Mouse (Mus musculus) embryo, embryonic 11.5 days (tissue): ENCODE results near the gene Slc7a15.

ENCODE experiments used
- DNase-seq: peaks from one replicate; pipeline ENCODE4 v3.0.0-alpha.2; 2012; ENCODE audit warnings: low read depth, low spot score

Slc7a15 gene

DNA sequence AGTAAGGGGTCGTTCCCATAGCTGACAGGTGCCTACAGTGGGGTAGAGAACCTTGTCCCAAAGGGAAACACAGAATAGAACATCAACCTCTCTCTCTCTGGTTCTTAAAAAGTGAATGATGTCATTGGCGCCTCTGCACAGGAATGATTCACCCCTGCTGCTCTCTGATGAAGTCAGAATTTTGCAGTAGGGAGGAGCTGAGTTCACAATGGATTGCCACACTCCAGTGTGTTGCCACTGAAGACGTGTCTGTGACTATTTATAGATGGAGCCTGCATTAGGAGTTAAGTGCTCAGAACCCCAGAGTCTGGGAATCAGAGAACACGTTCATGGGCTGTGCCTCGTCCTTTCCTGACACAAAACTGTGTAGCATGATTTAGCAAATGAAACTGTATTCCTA is 89.2 kb downstream of the Slc7a15 start:
- DNase-seq: no peak

DNA sequence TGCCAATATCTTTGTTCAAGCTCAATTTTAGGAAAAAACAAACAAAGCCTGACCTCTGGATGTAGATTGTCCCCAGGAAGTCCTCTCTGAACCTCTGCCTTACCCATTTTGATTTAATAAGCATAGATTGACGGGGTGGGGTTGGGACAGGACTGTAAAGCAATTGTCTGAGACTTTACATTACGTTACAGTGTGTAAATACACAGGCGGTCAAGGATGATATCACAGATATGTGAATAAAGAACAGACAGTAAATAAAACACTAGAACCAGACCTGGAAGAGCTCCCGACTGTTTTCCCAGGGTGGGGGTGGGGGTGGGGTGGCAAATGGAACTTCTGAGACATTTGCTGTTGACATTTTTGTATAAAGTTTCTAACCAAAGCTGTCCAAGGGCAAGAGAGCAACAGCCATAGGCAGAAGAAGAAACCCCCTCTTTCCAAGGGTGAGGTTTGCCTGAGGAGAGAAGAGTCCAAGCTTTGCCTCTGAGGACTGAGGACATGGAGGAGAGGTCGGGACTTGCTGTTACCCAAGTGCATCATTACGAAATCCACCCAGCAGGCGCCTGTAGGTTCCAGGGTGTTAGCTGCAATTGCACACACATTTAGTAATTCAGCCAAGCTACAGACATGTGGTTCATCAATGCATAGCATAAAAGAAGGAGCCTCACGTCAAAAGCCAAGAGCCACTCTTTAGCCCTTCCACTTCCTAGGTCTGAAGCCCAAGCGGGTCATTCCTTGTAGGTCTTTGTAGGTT is 91.7 kb downstream of the Slc7a15 start:
- no peak for DNase-seq

DNA sequence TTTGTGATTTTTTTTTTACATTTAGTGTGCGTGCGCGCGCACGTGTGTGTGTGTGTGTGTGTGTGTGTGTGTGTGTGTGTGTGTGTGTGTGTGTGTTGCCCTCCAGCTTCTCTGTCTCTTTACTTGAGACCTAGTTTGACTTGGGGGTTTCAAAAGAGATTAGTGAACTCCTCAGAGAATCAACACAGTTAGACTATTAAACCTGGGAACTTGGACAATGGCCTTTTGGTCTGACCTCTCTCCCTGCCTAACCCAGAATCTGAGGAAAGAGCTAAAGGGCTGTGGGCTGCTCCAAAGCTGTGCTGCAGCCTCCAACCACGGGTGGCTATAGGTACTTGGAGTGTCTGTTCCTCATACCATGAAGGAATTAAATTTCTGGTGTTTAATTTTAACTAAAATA is 94.7 kb downstream of the Slc7a15 start:
- no peak for DNase-seq

DNA sequence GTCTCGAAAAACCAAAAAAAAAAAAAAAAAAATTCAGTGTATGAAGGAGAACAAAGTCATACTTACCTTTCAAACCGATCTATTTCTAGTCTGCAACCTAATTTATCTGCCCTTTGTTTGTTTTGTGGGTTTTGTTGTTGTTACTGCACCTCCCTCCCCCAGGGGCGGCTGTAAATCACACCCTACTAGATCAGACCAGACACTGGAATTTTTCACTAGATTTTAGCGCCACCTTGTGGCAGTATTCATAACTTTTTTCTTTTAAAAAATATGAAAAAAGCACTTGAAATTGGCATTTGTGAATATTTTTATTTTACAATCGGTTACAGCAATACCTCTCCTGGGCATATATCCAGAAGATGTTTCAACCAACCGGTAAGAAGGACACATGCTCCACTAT is 96.3 kb downstream of the Slc7a15 start:
- DNase-seq: peak; percentile 58

DNA sequence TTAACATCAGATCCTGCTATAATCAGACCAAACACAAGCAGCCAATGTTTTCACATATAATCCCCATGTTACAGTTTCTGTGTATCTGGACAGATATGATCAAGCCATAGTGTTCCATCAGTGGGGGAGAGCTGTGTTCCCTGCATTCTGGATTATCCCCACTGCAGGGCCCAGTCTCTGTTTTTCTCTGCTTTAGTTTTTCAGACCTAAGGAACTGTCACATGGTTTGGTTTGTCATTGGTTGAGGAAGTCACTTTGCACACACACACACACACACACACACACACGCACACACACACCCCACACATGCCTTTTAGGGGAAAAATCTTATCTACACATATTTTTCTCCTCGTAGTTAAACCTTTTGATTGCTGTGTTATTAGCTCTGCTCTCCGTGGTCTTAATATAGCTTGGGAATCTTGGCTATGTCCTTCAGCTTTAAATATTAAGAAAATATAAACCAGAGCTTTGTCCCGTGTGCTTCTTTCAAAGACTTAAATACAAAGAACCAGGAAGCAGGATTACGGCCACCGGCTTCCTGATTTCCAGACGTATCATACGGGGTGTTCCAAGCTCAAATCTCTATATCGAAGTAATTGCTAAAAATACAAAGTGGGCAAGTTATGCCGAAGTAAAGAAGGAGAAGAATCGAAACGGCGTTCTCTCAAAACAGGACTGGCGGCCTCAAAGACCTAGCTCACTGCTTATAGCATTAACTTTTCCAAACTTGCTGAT is 97.1 kb downstream of the Slc7a15 start:
- DNase-seq: no peak

DNA sequence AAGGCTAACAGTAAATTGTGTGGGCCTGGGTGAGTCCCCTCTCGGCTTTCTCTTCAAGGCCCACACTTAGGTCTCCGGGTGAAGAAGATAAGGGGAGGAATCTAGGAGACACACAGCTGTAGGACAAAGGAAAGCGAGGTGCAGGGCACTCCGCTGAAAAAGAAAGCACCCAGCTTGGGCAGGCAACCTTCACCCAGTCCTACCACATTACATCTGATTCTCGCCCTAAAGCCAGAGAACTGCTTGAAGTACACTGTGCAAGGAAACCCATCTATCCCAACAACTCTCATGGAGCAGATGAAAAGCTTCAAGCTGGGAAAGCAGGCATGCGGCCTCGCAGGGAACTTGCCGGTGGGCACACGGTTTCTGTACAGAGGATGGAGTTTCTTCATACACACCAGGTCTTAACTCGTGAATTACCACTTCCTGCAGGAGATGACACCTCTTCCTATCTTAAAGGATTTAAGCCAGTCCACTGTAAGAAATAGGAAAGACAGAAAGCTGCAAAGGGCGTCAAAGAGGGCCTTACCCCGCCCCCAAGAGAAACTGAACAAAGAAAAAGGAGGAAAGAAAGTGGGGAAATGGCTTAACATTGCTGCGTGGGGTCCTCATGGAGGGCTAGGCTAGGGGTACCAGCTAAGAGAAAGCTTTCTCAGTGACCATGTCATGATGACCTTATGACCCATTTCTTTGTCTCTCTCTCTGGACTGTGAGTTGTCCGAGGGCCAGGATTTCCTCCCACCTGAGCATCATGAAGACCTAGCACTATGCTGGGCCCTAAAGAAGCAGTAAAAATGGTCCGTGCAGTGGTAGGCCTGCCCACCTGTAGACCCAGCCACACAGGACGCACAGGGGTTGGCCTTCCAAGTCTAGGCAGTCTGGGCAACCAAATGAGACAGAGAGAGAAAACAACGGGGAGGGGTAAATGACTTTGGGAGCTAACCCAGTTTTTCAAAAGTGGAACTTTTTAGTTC is 98.0 kb downstream of the Slc7a15 start:
- no peak for DNase-seq

DNA sequence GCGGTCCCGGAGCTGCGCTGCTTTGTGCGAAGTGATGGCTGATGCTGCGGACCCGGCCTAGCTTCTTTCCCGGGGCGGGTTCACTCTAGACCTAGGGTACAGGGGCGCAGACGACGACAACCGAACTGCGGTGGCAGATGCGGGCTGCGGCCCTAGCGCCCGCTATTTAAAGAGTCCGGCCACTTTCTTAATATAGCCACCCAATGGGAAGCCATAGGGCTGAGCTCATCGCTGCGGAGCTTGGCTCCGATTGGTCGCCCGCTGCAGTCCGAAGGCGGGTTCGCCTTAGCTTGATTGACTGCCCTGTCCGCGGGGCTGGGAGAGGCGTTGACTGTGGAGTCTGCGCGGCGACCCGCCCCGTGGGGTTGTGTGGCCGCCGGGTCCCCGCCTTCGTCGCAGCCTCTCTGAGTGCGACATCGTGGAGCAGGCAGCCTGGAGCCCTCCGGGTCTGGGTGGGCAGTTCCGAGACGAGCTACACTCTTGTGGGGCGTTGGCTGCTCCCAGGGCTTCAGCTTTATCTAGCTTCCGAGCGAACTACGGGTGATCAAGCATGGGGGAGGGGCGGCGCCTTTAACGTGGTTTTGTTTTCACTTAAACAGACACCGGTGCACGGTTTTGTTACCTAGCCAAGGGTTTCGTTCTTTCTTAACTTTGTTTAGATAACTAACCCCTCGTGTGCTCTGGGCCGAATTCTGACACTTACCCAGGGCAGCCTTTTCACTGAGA is 98.8 kb downstream of the Slc7a15 start, which contains the start of gene Rhob:
Gene Rhob (minus strand): TSS at position 139 of the 726 bp plus-strand sequence.
- DNase-seq: peak; percentile 95

DNA sequence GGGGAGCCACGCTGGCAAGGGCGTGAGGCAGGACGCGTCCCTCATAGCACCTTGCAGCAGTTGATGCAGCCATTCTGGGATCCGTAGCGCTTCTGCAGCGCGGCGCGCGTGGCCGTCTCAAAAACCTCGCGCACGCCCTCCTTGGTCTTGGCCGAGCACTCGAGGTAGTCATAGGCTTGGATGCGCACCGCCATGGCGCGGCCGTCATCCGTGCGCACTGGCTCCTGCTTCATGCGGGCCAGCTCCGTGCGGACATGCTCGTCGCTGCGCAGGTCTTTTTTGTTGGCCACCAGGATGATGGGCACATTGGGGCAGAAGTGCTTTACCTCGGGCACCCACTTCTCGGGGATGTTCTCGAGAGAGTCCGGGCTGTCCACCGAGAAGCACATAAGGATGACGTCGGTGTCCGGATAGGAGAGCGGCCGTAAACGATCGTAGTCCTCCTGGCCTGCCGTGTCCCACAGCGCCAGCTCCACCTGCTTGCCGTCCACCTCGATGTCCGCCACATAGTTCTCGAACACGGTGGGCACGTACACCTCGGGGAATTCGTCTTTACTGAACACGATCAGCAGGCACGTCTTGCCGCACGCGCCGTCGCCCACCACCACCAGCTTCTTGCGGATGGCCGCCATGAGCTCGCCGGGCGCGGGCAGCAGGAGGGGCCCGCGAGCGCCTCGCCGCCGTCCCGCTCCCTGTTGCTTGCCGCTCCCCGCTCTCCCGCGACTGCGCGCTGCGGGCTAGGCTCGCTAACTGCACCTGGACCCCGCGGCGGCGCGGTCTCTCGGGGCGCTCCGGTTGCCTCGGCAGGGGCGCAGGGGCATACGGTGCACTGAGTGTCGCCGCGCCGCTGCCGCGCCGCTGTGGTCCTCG is 99.6 kb downstream of the Slc7a15 start:
- DNase-seq: no peak

DNA sequence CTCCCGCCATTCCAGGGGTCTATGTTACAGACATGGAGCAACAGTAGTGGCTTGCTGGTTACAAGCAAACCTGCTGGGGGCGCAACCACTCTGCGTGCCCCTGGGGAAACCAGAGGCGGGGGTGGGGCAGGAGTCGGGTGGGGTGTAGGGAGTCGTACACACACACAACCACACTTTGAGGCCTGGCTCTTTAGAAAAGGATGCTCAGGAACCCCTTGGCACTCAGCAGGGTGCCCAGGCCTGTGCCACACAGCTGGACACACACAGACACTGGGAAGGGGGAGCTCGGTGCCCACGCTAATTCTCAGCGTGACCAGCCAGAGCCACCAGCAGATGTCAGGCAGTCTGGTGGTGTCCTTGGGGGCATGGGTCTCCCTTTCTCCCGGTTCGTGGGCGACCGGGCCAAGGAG is 100.3 kb downstream of the Slc7a15 start:
- no peak for DNase-seq

DNA sequence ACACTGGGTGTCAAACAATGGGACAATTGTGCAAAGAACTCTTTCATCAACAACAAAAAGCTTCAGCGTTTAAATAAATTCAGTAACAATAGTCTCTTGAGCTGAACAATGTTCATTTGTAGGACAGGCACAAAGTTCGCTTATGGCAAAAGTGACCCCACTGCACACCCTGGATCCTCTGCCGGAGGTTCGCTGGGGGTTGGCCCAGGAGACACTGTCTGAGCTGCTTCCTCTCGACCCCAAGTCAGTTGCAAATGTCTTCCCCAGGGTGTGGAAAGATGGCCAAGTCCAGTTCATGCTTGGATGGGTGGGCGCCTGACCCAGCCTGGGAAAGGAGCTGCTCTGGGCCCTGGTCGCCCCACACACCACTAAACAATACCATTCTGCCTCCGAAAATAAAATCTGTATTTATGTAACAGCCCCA is 100.7 kb downstream of the Slc7a15 start:
- DNase-seq: no peak

DNA sequence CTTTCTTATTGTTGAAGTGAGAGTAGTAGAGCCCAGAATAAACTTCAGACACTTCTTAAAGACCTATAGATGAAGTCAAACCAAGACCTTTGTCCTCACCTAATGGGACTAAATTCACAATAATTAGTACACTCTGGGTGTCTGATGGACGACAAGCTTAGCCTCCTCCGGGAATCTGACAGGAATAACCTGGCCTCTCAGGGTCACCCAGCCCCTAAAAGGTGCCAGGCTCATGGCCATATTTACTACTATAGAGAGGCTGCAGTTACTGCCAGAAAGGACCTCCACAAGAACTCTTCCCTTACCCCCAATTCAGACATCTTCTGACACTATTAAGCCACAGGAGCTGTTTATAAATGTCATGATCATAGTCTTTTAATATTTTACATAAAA is 101.6 kb downstream of the Slc7a15 start:
- DNase-seq: no peak

DNA sequence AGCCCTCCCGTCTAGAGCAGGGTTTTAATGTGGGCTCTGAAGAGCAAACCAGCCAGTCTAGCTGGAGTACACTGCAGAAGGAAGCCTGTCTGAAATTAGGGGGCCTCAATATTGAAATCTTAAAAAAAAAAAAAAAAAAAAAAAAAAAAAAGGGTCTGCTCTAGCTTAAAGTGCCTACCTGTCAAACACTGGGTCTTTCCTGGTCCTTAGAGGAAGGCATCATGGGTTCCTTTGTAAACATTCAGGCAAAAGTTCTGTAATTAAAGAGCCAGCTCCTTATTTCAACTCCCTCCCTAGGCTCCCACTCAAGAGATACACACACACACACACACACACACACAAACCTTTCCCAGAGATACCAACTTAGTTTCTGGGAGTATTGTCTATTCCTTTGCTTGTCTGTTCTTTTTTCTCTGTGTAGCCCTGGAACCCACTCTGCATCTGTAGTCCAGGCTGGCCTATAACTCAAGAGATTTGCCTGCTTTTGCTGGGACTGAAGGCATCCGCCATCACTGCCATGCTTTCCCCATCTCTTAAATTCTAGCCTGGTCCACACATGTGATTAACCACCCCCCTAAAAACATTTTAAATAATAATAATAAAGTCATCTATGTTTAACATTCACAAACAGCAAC is 102.1 kb downstream of the Slc7a15 start:
- DNase-seq: no peak

DNA sequence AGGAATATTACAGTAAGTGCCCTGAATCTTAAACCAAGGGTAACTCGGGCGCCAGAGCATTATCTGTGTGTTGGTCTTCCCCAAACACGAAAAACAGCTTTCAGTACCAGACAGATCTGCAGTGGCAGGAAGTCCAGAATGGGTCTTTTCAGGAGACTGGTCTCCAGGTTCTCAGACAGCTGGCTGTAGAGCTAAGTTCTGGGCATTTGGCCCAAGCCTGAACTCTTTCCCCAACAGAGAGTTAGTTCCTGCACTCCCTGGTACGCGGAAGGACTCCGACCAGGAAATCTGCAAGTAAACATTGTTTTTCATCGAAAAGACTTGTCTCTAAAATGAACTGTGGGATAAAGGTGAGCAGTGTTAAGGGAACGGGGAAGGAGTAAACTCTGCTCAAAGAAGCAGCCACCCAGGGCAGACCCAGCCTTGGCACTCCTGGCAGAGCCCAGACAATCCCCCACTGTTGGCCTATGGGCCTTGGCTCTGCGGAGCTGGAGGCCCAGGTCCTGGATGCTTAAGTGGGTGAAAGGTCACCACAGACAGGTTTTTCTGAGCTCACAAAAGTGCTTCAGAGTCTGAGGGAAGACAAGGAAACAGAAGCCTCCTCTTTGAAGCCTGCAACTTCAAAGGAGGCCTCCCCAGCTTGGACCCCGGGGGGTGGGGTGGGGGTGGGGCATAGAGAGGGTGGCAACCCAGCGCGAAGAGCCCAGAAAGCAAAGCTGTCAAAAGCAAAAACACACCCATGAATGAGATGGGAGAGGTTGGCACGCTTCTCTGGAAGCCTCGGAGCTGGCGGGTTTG is 102.8 kb downstream of the Slc7a15 start:
- no peak for DNase-seq

DNA sequence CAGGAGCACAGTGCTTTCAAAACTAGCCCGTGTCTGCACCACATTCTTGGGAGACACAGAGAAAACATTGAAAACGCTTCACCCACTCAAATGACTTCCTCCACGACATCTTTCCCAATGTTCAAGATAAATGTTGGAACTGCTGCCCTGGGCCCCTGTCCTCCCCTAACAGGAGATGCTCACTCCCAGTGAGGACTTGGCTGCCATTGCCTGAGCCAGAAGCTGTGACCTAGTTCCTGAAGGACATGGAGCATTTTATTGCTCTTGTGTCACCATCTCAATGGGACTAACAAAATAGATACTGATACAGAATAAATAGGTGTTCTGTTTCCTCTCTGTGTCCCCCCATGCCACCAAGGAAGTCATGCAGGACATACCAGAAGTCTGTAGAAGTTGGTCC is 104.2 kb downstream of the Slc7a15 start:
- DNase-seq: no peak

DNA sequence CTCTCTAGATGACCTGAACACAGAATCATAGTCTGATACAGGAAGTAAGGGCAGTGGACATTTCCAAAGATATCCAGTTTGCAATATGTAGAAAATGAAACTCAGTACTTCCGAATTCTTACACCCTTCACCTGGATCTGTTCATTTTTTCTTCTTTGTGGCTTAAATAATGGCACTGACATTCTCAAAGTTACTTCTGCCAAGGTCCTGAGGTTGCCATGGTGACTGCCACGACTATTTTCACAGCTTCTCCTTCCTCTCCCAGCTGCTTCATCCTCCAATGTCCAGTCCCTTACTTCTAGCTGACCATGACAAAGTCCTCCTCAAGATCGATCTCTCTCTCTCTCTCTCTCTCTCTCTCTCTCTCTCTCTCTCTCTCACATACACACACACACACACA is 105.5 kb downstream of the Slc7a15 start:
- no peak for DNase-seq

DNA sequence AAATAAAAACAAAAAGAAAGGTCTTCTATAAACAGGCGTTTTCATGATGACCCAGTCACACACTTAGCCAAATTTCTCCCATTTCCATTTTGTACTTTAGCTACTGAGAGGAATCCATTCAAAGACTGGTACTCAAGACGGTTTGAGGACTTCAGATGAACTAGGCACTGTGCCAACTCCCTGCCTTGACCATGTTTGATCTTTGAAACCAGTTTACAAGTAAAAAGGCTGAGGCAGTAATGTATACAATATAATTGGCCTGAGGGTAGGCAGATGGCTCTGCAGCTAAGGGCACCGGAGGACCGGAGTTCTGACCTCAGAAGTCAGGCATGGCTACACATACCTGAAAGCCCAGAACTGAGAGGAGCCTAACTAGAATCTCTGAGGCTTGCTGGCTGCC is 109.8 kb downstream of the Slc7a15 start:
- no peak for DNase-seq

DNA sequence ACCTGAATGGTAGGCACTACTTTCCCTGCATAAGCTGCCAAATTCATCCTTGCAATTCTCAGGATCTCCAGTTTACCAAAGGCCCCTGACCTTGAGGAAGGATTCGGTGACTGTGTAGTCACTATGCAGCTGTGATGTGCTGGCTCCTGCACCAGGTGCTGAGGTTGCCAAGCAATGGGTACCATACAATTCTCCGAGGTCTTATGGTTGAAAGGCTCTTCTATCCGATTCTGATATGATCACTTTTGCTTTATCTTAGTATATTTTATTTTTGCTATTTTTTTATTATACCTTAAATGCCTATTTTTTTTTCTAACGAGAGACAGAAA is 110.2 kb downstream of the Slc7a15 start:
- no peak for DNase-seq

DNA sequence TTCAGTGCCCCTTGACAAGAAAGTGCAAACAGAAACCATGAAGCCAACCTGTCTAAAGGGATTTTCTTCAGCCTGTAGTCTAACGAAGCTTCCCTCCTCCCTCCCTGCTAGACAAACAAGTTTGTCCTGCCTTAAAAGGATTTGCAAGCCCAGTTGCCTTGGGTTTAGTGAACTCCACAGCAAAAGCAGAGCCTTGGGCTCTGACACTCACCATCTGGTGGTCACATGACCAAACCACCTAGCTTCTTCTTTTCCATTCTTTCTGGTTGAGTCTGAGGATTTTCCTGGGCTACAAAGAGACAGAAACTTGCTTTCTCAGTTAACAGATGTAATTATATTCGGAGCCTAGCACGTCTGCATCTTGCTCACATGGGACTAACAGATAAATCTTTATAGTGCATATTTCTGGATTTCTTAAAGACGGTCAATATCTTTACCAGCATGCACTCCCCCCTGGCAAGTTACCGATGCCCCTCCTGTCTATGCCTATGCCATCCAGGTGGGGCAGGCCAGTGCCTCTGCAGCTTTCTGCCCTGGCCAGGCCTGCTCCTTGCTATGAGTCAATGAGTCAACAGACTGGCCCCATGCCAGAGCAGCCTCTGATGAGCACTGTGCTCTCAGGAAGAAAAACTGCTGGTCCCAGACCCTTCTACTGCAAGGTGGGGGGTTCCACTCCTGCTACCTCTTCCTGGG is 110.8 kb downstream of the Slc7a15 start:
- no peak for DNase-seq

DNA sequence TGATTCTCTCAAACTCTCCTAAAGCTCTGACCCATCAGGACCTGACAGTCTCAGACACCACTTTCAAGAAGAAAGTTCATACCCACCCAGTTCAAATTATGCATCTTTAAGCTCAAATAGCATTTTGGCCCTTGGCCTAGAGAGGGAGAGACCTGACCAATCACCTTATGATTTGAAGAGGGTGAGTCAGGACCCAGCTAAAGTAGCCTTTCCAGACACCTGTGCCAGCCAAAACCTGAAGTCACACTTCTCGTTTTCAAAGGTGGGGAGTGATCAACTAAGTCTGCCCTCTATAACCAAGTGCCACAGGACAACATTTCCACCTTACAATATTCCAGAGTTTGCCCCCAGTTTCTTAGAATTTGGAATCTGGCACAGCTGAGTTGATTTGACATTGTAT is 111.6 kb downstream of the Slc7a15 start:
- no peak for DNase-seq
